Mouse (Mus musculus) right cerebral cortex, adult 2 months (tissue): Measurements from ENCODE around the gene Best3.
"Not testable (repeated sequence)": the region's sequence is repeated elsewhere in the genome, so short reads cannot be mapped to it uniquely, and the experiment has no call there.

Experiments
- DNase-seq, 2 experiments: peaks; one replicate each; pipeline ENCODE4 v3.0.0; 2021 to 2022; ENCODE audit warnings: low spot score in 2 of 2

Best3 gene

DNA sequence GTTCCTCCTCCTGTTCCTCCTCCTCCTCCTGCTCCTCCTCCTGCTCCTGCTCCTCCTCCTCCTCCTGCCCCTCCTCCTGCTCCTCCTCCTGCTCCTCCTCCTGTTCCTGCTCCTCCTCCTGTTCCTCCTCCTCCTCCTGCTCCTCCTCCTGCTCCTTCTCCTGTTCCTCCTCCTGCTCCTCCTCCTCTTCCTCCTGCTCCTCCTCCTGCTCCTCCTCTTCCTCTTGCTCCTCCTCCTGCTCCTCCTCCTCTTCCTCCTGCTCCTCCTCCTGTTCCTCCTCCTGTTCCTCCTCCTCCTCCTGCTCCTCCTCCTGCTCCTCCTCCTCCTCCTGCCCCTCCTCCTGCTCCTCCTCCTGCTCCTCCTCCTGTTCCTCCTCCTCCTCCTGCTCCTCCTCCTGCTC, 39.7 kb downstream of the Best3 start:
- DNase-seq, result not testable (repeated sequence)

- no peak for DNase-seq
Observed at GRCm38 (mm10) chr10:117026176-117026575, 40.1 kb downstream of the Best3 start.

- DNase-seq, result no peak
Observed at GRCm38 (mm10) chr10:117031160-117031559, 45.0 kb downstream of the Best3 start.

DNA sequence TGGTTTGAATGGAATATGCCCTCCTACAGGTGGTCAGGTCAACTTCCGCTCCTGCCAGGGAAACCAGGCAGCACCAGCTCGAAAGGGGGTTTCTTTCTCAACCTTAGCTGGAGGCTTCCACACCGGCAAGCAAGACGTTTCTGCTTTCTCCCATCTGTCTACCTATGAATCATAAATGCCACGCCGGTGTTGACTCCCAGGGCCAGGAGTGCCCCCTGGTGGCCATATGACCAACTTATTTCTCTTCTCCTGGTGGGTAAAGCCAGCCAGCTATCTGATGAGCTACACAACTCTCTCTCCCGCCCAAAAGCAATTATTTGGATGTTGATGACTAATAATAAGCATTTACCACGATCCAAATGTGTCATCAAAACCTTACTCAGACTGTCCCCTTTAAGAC, 47.7 kb downstream of the Best3 start:
- DNase-seq, result peak; percentile 83 to 89

GRCm38 (mm10) chr10:117040355-117040754, 54.2 kb downstream of the Best3 start:
- DNase-seq, result peak; percentile 26 to 44

DNA sequence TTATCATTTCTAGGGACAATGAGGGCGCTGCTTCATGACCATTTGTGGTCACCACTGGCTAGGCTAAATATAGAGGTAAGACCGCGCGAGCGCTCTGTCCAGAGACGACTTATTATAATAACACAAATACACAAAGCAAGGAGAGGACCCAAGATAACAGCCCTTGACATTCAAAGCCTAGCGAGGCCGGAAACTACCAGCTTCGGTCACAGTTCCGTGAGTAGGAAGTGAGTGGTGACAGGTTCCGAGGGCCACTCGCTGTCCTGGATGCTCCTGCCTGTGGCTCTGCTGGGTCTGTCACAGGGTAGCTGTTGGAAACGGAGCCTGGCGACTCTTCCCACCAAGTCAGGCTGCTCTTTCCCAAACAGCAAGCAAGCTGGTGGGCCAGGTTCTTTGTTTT, 56.2 kb downstream of the Best3 start:
- DNase-seq, result no peak

- DNase-seq, result not testable (repeated sequence)
Observed at GRCm38 (mm10) chr10:117043497-117044166, 57.5 kb downstream of the Best3 start.

DNA sequence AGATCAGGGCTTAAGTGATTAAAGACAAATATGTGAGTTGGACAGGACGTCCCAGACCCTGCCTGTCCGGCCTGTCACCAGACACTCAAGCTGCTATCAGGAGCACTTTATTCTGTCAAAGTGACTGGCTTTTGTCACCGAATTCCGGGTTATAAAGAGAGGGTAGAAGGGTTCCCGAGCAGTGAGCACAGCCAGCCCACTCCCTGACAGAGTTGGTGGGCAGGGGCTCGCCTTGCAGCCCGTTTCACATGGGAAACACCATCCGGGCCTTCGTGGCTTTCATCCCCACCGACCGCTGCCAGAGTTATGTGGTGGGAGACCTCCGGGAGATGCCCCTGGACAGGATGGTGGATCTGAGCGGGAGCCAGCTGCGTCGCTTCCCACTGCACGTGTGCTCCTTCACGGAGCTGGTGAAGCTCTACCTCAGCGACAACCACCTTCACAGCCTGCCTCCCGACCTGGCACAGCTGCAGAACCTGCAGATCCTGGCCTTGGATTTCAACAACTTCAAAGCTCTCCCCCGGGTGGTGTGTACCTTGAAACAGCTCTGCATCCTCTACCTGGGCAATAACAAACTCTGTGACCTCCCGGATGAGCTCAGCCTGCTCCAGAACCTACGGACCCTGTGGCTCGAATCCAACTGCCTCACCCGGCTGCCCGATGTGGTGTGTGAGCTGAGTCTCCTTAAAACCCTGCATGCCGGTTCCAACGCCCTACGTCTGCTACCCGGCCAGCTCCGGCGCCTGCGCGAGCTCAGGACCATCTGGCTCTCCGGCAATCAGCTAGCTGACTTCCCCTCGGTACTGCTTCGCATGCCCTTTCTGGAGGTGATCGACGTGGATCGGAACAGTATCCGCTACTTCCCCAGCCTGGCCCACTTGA, 59.3 kb downstream of the Best3 start, which contains the start of gene Lrrc10:
Gene Lrrc10, plus strand, starts transcription at position 167 of the 882 bp plus-strand sequence.
- DNase-seq, result peak in 1 of 2 experiments; percentile 24

GRCm38 (mm10) chr10:117049253-117049652, 63.1 kb downstream of the Best3 start:
- no peak for DNase-seq

DNA sequence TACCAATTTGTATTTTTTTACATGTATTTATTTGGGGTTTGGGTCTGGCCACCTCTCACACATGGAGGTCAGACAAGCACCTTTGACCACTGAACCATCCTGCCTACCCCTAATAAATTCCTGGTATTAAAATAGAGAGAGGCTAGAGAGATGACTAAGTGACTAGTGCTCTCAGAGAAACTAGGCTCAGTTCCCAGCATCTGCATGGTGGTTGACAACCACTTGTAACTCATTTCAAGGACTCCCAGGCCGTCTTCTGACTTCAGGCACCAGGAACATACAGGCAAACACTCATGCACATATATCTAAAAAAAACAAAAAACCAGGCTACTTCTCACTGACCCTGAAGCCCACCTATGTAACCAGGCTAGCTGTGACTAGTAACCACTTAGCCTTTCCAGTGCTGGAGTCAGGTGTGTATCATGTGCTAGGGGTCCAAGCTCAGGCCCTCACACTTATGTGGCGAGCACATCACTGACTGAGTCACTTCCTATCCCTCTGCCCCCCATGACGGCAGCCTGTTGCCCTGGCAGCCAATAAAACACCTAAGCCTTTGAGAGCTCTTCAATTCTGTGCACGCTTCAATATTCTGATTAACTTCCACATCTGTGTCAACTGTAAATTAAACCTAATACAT, 64.0 kb downstream of the Best3 start:
- peak in 1 of 2 experiments; percentile 17 for DNase-seq

DNA sequence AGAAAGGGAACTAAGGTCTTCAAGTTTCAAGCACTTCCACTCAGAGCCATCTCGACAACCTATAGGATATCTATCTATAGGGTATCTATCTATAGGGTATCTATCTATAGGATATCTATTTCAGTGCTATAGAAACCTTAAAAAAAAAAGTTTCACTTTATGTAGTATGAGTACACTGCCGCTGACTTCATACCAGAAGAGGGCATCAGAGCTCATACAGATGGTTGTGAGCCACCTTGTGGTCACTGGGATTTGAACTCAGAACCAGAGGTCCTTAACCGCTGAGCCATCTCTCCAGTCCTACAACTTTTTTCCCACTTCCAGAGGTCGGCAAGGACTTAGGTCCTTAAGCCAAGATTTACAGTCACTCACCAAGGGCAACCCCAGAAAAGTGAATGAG, 69.6 kb downstream of the Best3 start:
- DNase-seq, result no peak

DNA sequence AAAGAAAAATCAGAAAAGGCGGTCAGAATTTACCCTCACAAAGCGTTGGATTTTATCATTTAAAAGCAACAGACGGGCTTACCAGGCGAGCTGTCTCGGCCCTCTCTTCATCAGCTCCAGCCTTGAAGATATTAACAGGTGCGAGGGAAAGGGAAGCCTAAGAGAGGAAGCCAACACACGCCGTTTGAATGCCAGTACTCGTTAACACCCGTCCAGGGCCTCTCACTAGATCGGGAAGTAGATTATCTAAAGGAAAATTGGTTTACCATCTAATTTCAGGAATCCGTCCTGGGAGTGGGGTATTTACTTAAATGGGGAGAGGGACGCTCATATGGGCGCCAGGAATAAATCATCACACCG, 76.8 kb downstream of the Best3 start:
- no peak for DNase-seq

DNA sequence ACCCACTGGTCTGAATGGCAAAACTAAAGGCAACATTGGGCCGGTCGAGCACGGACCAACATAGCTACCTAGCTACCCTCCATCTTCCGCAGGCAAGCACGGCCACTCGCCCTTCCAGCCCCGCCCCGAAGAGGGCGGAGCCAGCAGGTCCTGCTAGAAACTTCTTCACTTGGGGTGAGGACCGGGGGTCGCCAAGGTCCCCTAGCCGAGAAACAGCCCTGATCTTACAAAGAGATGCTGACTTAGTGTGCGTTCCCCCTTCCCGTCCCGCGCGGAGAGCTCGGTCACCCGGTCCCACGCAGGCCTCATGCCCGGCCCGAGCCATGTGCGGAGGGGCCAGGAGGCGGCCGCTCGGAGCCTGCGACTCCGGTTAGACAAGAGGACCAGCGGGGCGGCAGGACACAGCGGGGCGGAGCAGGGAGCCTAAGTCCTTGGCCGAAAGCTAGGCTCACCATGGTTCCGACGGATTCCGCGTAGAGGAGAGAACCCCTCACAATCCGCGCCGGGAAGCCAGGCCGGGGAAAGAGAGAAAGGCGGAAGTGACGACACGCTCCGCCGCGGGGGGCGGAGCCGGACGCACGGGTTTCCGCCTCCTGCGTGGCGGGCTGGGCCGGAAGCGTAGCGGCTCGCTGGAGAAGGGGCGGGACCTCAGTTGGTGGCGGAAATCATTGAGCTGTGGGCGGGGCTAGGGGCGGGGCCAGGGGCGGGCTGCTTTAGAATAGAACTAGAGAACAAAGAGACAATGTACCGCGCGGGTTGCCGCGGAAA, 77.3 kb downstream of the Best3 start, which contains the start of gene Cct2:
Gene Cct2, minus strand, starts transcription at position 561 of the 768 bp plus-strand sequence.
- peak; percentile 85 for DNase-seq

GRCm38 (mm10) chr10:117064076-117064475, 78.0 kb downstream of the Best3 start:
- DNase-seq, result no peak

GRCm38 (mm10) chr10:117069109-117069508, 83.0 kb downstream of the Best3 start:
- no peak for DNase-seq

DNA sequence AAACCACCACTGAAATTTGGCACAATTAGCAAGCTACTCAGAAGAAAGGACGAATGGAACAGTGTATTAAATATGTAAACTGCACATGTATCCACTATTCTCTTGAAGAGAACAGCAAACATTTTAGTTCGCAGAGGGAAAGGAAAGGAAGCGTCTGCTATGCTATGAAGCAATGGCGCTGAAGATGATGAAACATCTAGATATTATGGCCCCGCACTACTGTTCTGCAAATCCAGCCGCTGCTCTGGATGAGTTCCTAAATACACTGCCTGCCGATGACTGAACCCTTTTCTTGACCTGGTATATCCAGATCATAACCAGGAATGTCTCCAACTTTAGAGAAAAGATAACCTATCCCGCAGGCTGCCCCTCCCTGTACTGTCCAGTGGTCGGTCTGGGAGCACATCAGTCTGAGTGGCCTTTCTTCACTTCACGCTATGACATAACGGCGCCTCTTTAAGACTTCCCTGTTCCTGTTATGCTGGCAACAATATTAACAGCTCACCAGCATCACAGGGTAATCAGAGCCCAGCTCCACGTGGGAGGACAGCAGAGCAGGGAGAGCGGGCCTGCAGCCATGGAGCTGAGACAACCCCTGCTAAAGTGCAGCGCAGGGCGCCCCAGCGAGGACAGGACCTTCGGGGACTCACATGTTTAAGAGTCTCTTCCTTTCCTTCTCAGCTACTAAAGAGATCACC, 86.2 kb downstream of the Best3 start:
- DNase-seq, result no peak

GRCm38 (mm10) chr10:117073176-117073575, 87.1 kb downstream of the Best3 start:
- no peak for DNase-seq
